Mouse (Mus musculus) neural tube, embryonic 13.5 days (tissue): ENCODE data around the gene Henmt1. TPM values are rescaled to one million over a fixed set of nuclear protein-coding genes. Genes with fewer than 3 reads are reported as not detected.

ENCODE experiments used
- ATAC-seq: fragments of 200-750 bp; cut with Nextera tagmentation; 2 replicates; pipeline ENCODE4 v1.8.0; 2017; ENCODE audit warnings: low read depth, mild to moderate bottlenecking, moderate TSS enrichment, moderate library complexity
- H3K27ac ChIP-seq: fragments of 300-500 bp; sonication (generic); replicated peaks from 2 replicates; pipeline ENCODE4 v1.5.1; 2015; ENCODE audit warnings: moderate library complexity, mild to moderate bottlenecking, inconsistent platforms
- H3K27me3 ChIP-seq: fragments of 300-500 bp; sonication (generic); 2 replicates; pipeline ENCODE4 v1.6.1; 2015; ENCODE audit warnings: mild to moderate bottlenecking, inconsistent platforms
- H3K36me3 ChIP-seq: fragments of 300-500 bp; sonication (generic); 2 replicates; pipeline ENCODE4 v1.6.1; 2015; ENCODE audit warnings: mild to moderate bottlenecking, inconsistent platforms
- H3K4me1 ChIP-seq: fragments of 300-500 bp; sonication (generic); replicated peaks from 2 replicates; pipeline ENCODE4 v1.6.1; 2015; ENCODE audit warnings: inconsistent platforms
- H3K4me2 ChIP-seq: fragments of 300-500 bp; sonication (generic); 2 replicates; pipeline ENCODE4 v1.6.1; 2015; ENCODE audit warnings: inconsistent platforms, mild to moderate bottlenecking, moderate library complexity
- H3K4me3 ChIP-seq: fragments of 300-500 bp; sonication (generic); 2 replicates; pipeline ENCODE4 v1.5.1; 2015; ENCODE audit warnings: mild to moderate bottlenecking, inconsistent platforms
- H3K9ac ChIP-seq: fragments of 300-500 bp; sonication (generic); 2 replicates; pipeline ENCODE4 v1.6.1; 2015; ENCODE audit warnings: moderate library complexity, mild to moderate bottlenecking, inconsistent platforms
- H3K9me3 ChIP-seq: fragments of 300-500 bp; sonication (generic); 2 replicates; pipeline ENCODE4 v1.6.1; 2016; ENCODE audit warnings: inconsistent platforms
- WGBS: fragments of 180-500 bp; shearing (Covaris S2); methylation state at CpG from one replicate; pipeline ENCODE4 v1.1.7; 2015; 5-methylcytosine and 5-hydroxymethylcytosine counted together
- polyA plus RNA-seq: library from polyadenylated mRNA; unstranded; fragments of >200 nt; fragmentation: Nextera tagmentation; extraction: Ambion mirVana; gene quantifications from 2 replicates; pipeline ENCODE4 v1.2.1, GENCODE M21; 2015

Henmt1 gene
- 1.7 and 2.7 TPM in 2 replicates for polyA plus RNA-seq

DNA sequence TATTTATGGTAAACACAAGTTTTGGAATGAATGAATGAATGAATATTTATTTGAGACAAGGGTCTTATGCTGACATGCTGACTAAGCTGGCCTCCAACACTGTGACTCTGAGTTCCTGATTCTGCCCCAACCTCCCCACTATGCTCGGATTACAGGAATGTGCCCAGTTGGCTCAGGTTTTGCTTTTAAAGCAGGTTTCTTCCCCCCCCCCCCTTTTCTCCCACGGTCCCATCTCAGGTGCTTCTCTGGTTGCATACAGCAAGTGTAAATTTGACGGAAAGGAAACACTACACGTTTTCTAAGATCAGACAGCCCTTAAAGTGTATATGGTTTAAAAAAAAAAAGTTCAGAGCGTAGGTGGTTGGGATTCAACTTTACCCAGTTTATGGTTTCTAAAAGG, at the start of gene Henmt1:
Henmt1 (plus strand) TSS at position 301 of the 400 bp plus-strand sequence.
- no peak for ATAC-seq

DNA sequence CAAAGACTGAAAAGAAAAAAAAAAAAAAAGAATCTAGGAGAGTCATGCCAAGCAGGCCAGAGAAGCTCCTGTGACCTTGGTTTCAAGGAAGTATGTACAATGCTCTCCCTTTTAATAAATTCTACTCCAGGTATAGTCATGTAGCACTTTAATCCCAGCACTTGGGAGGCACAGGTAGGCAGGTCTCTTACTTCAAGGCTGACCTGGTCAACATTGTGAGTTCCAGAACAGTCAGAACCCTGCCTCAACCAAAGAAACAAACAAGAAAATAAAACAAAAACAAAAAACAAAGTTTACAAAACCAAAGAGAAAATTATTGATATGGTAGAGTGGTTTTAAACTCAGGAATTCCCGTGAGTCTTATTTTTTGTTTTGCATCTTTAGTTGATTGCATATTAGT, 49.8 kb upstream of the Henmt1 start, which contains the start of gene Fndc7:
Fndc7 (minus strand) TSS at position 101 of the 400 bp plus-strand sequence.
- Histone ChIP-seq H3K4me2 (no peak within 1 kb of the TSS), H3K27ac (no peak within 1 kb of the TSS), H3K4me3 (no peak within 1 kb of the TSS), H3K9me3 (no peaks in the 10 kb centered on the region), H3K27me3 (no peaks in the 10 kb centered on the region), H3K36me3 (no peaks in the 10 kb centered on the region), H3K9ac (no peak within 1 kb of the TSS), H3K4me1 (peaks cover 13% of the 10 kb centered on the region)
- no peak for ATAC-seq
- WGBS = 97% methylated on average over 1 of the region's 1 CpGs

More for the DNA sequence above, at the start of gene Henmt1:
- Histone ChIP-seq H3K9ac (peak within 1 kb of the TSS; percentile 50), H3K27me3 (no peaks in the 10 kb centered on the region), H3K27ac (no peak within 1 kb of the TSS), H3K4me3 (peak within 1 kb of the TSS; percentile 38), H3K36me3 (no peaks in the 10 kb centered on the region), H3K4me2 (peak within 1 kb of the TSS; percentile 55), H3K4me1 (no peaks in the 10 kb centered on the region), H3K9me3 (no peaks in the 10 kb centered on the region)
- 84% methylated on average over 5 of the region's 5 CpGs for WGBS

DNA sequence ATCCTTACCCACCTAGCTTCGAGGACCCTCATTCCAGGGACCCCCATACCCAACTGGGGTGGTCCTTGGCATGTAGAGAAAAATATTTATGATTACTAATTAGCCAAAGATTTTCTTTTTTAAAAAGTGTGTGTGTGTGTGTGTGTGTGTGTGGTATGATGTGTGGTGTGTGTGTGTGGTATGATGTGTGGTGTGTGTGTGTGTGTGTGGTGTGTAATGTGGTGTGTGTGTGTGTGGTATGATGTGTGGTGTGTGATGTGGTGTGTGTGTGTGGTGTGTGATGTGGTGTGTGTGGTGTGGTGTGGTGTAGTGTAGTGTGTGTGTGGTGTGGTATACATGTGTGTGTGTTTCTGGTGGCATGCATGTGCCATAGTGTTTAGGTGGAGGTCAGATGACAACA, 47.6 kb upstream of the Henmt1 start:
- Histone ChIP-seq H3K27ac (no peak overlapping the region), H3K9me3 (no peaks in the 10 kb centered on the region), H3K36me3 (no peaks in the 10 kb centered on the region), H3K4me1 (no peaks in the 10 kb centered on the region), H3K27me3 (no peaks in the 10 kb centered on the region), H3K9ac (no peak overlapping the region), H3K4me3 (no peak overlapping the region), H3K4me2 (no peak overlapping the region)
- WGBS = 83% methylated on average over 1 of the region's 1 CpGs
- no peak for ATAC-seq

DNA sequence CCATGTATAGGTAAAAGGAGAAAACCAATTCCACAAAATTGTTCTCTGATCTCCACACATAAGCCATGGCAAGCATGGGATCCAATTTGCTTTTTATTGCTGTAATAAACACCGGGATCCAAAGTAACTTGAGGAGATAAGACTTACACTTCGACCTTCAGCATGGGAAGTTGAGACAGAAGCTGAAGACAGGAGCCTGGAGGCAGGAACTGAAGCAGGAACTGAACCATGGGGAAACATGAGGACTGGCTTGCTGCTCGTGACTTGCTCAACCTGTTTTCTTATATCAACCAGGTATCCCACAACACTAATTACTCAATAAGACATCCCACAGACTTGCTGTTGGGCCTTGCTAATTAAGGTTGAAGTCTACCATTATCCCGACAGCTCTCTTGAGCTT, 46.8 kb upstream of the Henmt1 start:
- H3K27ac ChIP-seq = no peak overlapping the region
- no peak overlapping the region for H3K4me3 ChIP-seq
- no peak overlapping the region for H3K4me2 ChIP-seq
- no peaks in the 10 kb centered on the region for H3K9me3 ChIP-seq
- no peak for ATAC-seq
- no peaks in the 10 kb centered on the region for H3K27me3 ChIP-seq
- WGBS = 63% methylated on average over 4 of the region's 4 CpGs
- H3K9ac ChIP-seq = no peak overlapping the region
- no peaks in the 10 kb centered on the region for H3K36me3 ChIP-seq
- H3K4me1 ChIP-seq = no peaks in the 10 kb centered on the region

DNA sequence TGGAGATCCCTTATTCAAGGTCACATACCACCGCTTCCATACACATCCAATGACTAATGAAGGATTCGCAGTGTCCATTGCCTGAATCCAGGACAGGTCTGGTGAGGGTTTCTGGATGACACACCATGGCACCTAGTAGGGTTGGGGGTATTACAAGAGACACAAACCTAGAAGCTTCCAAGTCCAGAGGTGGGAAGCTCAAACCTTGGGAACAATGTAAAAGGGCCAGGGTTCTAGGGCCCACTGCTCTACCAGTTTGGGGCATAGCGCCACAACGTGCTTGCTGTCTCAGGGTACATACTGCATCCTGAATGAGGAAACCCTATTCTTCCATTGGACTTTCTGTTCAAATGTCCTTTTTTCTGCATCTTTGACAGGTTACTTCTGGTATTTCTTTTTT, 41.0 kb upstream of the Henmt1 start:
- Histone ChIP-seq H3K9me3 (no peaks in the 10 kb centered on the region), H3K27ac (no peak overlapping the region), H3K4me2 (no peak overlapping the region), H3K36me3 (peaks cover 28% of the 10 kb centered on the region), H3K4me1 (no peaks in the 10 kb centered on the region), H3K9ac (no peak overlapping the region), H3K27me3 (no peaks in the 10 kb centered on the region), H3K4me3 (no peak overlapping the region)
- WGBS = 94% methylated on average over 4 of the region's 4 CpGs
- no peak for ATAC-seq

DNA sequence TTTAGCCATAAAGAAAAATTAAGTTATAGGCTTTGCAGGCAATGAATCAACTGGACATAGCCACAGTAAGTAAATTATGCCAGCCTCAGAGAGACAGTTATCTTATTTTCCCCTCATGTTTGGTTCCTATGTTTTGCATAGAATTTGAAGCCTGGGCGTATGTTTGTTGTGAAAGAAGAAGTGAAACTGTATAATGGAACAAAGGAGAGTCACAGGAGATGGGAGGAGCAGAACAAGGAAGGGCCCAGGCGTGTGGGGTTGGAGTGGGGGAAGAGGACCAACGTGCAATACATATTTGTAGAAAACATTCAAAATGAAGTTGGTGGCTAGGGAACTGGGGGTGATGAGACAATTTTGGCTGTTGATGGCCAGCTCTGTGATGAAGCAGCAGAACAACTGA, 39.5 kb upstream of the Henmt1 start:
- H3K27ac ChIP-seq = no peak overlapping the region
- WGBS = 85% methylated on average over 3 of the region's 3 CpGs
- no peaks in the 10 kb centered on the region for H3K27me3 ChIP-seq
- H3K36me3 ChIP-seq = peaks cover 43% of the 10 kb centered on the region
- H3K9ac ChIP-seq = no peak overlapping the region
- no peaks in the 10 kb centered on the region for H3K9me3 ChIP-seq
- H3K4me1 ChIP-seq = no peaks in the 10 kb centered on the region
- no peak for ATAC-seq
- H3K4me3 ChIP-seq = no peak overlapping the region
- H3K4me2 ChIP-seq = no peak overlapping the region

DNA sequence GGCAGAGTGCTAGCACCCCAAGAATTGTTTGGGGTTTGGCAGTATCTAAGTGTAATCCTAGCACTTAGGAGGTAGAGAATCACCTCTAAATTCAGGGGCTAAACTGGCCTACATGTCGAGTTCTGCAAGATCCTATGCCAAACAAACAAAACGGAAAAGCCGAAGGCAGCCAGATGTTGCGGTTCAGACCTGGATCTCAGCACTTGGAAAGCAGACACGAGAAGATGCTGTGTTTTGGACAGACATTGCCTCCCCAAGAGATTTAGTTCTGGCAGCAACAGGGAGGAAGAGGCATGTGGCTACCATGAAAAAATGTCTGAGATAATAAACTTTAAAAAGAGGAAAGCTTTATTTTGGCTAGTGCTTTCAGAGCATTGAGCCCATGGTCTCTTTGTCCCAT, 39.0 kb upstream of the Henmt1 start:
- Histone ChIP-seq H3K4me3 (no peak overlapping the region), H3K9ac (no peak overlapping the region), H3K27ac (no peak overlapping the region), H3K27me3 (no peaks in the 10 kb centered on the region), H3K4me2 (no peak overlapping the region), H3K9me3 (no peaks in the 10 kb centered on the region), H3K36me3 (peaks cover 48% of the 10 kb centered on the region), H3K4me1 (no peaks in the 10 kb centered on the region)
- WGBS = 78% methylated on average over 5 of the region's 5 CpGs
- no peak for ATAC-seq

DNA sequence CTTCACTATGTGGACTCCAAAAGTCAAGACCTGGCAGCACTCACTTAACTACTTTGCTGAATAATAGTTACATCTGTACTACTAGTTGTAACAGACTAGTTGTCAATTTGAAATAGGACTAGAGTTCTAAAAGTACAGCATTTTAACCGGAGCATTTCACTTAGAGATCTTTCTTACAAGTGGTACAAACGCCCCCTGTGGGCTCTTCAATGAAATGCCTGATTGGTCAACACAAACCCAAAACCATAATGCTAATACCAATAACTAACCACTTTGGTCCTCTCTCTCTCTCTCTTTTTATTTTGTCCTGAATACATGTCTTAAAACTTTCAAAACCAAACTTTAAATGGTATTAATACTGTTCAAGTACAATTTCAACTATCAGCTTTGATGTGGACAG, 37.6 kb upstream of the Henmt1 start:
- no peak overlapping the region for H3K4me2 ChIP-seq
- H3K9me3 ChIP-seq = no peaks in the 10 kb centered on the region
- H3K4me1 ChIP-seq = no peaks in the 10 kb centered on the region
- no peak overlapping the region for H3K4me3 ChIP-seq
- 57% methylated on average over 2 of the region's 2 CpGs for WGBS
- H3K36me3 ChIP-seq = peaks cover 59% of the 10 kb centered on the region
- H3K27ac ChIP-seq = no peak overlapping the region
- no peaks in the 10 kb centered on the region for H3K27me3 ChIP-seq
- ATAC-seq = no peak
- no peak overlapping the region for H3K9ac ChIP-seq

DNA sequence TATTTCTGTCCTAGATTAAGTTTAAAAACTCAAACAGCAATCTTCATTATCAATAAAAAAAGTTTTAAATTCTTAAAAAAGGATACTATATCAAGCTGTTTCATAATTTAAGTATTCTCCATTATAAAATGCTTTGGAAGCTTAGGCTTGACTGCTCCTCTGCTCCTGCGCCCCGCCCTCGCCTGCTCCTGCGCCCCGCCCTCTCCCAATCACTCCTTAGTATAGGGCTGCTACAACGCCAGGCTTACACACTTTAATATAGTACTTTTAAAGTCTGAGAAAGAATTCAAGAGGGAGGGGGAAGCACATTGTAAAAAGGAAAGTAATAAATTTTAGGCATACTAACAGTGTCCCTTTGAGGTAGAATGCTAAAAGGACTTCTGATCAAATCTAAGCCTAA, 36.7 kb upstream of the Henmt1 start:
- H3K4me3 ChIP-seq = no peak overlapping the region
- WGBS = 91% methylated on average over 6 of the region's 6 CpGs
- H3K9ac ChIP-seq = no peak overlapping the region
- H3K27ac ChIP-seq = no peak overlapping the region
- H3K9me3 ChIP-seq = no peaks in the 10 kb centered on the region
- peaks cover 67% of the 10 kb centered on the region for H3K36me3 ChIP-seq
- ATAC-seq = no peak
- no peak overlapping the region for H3K4me2 ChIP-seq
- no peaks in the 10 kb centered on the region for H3K4me1 ChIP-seq
- no peaks in the 10 kb centered on the region for H3K27me3 ChIP-seq

DNA sequence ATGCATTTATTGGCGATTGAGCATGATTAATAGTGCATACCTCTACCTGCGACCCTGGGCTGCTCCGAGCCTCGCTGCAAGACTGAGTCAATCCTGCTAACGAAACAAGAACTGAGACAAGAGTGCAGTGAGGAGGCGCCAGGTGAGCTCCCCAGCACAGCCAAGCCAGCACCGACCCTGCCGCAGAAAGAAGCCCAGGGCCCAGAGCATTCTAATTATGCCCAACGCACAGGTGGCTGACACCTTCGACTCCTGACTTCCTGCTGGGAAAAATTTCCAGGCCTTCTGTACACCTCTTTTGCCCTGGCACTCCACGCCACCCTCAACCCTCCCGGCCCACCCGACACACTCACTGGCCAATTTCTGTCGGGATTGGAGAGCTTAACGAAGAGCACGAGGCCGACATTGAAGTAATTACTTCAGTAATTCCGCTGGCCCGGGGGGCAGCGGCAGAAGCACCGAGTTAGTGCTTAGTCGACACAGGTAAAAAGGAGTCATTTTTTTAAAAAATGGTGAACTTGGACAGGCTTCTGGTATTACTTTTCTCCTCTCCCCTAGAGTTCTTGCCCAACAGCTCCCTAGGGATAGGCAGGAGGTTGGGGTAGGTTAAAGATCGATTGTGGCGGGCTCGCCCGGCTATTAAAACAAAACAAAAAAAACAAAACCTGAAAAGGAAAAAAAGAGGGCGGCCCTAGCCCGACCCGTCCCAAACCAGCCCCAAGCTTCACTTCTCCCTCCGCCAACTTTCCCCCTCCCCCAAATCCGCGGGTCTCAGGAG, 29.2 kb upstream of the Henmt1 start:
- Histone ChIP-seq H3K4me1 (peaks cover 28% of the 10 kb centered on the region), H3K9me3 (no peaks in the 10 kb centered on the region), H3K36me3 (peaks cover 21% of the 10 kb centered on the region), H3K9ac (peak overlapping the region; percentile 92), H3K27me3 (no peaks in the 10 kb centered on the region), H3K4me3 (peak overlapping the region; percentile 91), H3K27ac (peak overlapping the region; percentile 98), H3K4me2 (peak overlapping the region; percentile 94)
- no peak for ATAC-seq
- 1% methylated on average over 32 of the region's 32 CpGs for WGBS

DNA sequence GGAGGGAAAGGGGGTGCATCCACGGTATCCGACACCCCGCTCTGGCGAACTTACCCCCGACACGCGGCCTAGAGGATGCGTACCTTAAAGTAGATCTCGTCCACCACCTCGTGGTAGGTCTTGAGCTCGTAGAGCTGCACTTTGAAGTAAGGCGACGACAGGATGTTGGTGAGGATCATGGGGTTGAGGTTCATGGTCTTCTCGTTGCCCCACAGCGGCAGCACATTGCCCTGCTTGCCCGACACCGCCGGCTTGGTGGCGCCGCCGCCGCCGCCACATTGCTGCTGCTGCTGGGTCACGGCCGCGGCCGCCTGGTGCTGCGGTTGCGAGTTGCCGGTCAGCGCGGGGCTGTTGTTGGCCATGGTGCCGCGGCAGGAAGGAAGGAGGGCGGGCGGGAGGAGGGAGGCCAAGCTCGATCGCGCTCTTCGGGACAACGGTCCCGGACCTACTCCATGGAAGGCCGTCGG, 28.6 kb upstream of the Henmt1 start:
- peaks cover 16% of the 10 kb centered on the region for H3K36me3 ChIP-seq
- peak overlapping the region; percentile 94 for H3K4me2 ChIP-seq
- ATAC-seq = peak; percentile 90
- H3K4me3 ChIP-seq = peak overlapping the region; percentile 91
- H3K27ac ChIP-seq = peak overlapping the region; percentile 98
- peaks cover 28% of the 10 kb centered on the region for H3K4me1 ChIP-seq
- WGBS = 2% methylated on average over 35 of the region's 44 CpGs
- H3K9me3 ChIP-seq = no peaks in the 10 kb centered on the region
- H3K27me3 ChIP-seq = no peaks in the 10 kb centered on the region
- H3K9ac ChIP-seq = peak overlapping the region; percentile 92

DNA sequence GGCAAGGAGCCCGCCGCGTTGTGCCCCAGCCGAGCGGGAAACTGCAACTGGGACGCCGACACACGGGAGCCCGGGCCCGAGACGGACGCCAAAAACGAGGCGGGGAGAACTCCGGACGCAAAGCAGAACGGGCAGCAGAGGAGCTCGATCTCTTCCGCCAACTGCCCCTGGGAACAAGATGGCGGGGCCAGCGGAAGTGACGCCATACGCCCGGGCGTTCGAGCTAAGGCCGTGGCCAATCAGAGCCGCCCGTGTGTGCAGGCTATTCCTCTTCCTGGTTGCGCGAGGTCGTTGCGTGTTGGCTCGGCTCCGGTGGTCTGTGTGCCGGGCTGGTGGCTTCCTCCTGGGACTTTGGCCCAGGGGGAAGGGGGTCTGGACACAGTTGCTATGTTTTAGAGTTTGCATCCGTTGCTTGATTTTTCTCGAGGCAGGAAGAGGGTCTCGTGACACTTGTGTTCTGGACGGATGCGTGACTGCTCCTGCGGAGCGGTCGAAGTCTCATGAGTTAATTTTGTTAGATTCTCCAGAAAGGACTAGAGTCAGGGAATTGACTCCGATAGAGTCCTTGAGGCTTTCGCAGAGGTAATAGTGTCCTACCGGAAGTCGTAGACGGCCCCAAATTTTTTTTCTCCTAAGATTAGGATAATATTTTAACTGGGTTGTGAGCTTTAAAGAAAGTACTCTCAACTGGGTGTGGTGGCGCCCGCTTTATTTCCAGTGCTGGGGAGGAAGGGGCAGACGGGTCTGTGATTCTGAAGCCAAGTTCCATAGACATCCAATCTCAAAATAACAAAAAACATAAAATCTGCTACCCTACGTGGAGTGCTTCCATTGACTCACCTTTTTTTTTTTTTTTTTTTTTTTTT, 27.9 kb upstream of the Henmt1 start, which contains the start of gene Prpf38b:
Prpf38b (minus strand) TSS at position 180 of the 866 bp plus-strand sequence.
- peak within 1 kb of the TSS; percentile 91 for H3K4me3 ChIP-seq
- H3K9me3 ChIP-seq = no peaks in the 10 kb centered on the region
- peak within 1 kb of the TSS; percentile 98 for H3K27ac ChIP-seq
- H3K36me3 ChIP-seq = peaks cover 11% of the 10 kb centered on the region; the same call in 1 of the 2 replicates
- no peaks in the 10 kb centered on the region for H3K27me3 ChIP-seq
- peak; percentile 100 for ATAC-seq
- 1% methylated on average over 53 of the region's 53 CpGs for WGBS
- H3K9ac ChIP-seq = peak within 1 kb of the TSS; percentile 92
- H3K4me1 ChIP-seq = peaks cover 28% of the 10 kb centered on the region
- peak within 1 kb of the TSS; percentile 94 for H3K4me2 ChIP-seq
